Mouse (Mus musculus) limb, embryonic 10.5 days (tissue): ENCODE measurements around the gene Tcirg1. TPM values are rescaled to one million over a fixed set of nuclear protein-coding genes. Genes with fewer than 3 reads are reported as not detected.
A peak's percentile ranks its signal among the peaks of the same experiment; 100 is the strongest.

Experiments used
- DNase-seq: peaks from one replicate; pipeline ENCODE4 v3.0.0-alpha.2; 2017; ENCODE audit warnings: low spot score
- H3K27ac ChIP-seq: fragments of 300-500 bp; sonication (generic); 2 replicates; pipeline ENCODE4 v1.5.1; 2016; ENCODE audit warnings: mild to moderate bottlenecking
- H3K27me3 ChIP-seq: fragments of 300-500 bp; sonication (generic); 2 replicates; pipeline ENCODE4 v1.6.1; 2016; ENCODE audit warnings: low read depth, mild to moderate bottlenecking; ENCODE audit not compliant: poor library complexity, severe bottlenecking
- H3K36me3 ChIP-seq: fragments of 300-500 bp; sonication (generic); 2 replicates; pipeline ENCODE4 v1.6.1; 2016; ENCODE audit warnings: mild to moderate bottlenecking, moderate library complexity
- H3K4me1 ChIP-seq: fragments of 300-500 bp; sonication (generic); 2 replicates; pipeline ENCODE4 v1.6.1; 2016
- H3K4me3 ChIP-seq: fragments of 300-500 bp; sonication (generic); 2 replicates; pipeline ENCODE4 v1.5.1; 2016; ENCODE audit warnings: mild to moderate bottlenecking, moderate library complexity
- H3K9me3 ChIP-seq: fragments of 300-500 bp; sonication (generic); replicated peaks from 2 replicates; pipeline ENCODE4 v1.6.1; 2016; ENCODE audit warnings: mild to moderate bottlenecking
- WGBS: fragments of 180-500 bp; shearing (Covaris S2); methylation state at CpG from one replicate; pipeline ENCODE4 v1.1.7; 2016; 5-methylcytosine and 5-hydroxymethylcytosine counted together
- polyA plus RNA-seq: library from polyadenylated mRNA; unstranded; fragments of >200 nt; fragmentation: Nextera tagmentation; extraction: Ambion mirVana; gene quantifications from 2 replicates; pipeline ENCODE4 v1.2.1, GENCODE M21; 2016

The Tcirg1 gene
- polyA plus RNA-seq, 1 experiment from 2014 or later: 39.4 TPM

GRCm38 (mm10) chr19:3882214-3882613 is 24.7 kb downstream of the Tcirg1 start:
- Histone ChIP-seq H3K27me3 (no peaks in the 10 kb centered on the region), H3K27ac (no peak overlapping the region), H3K9me3 (no peaks in the 10 kb centered on the region), H3K4me3 (no peak overlapping the region), H3K36me3 (peaks cover 46% of the 10 kb centered on the region), H3K4me1 (no peaks in the 10 kb centered on the region)
- no peak for DNase-seq
- WGBS: 92% methylated on average over 4 of the region's 4 CpGs

- no peak overlapping the region for H3K4me3 ChIP-seq
- no peaks in the 10 kb centered on the region for H3K9me3 ChIP-seq
- no peaks in the 10 kb centered on the region for H3K27me3 ChIP-seq
- H3K27ac ChIP-seq: no peak overlapping the region
- H3K4me1 ChIP-seq: peaks cover 1% of the 10 kb centered on the region; the same call in 1 of the 2 replicates
- WGBS: 92% methylated on average over 6 of the region's 6 CpGs
- DNase-seq: no peak
- peaks cover 40% of the 10 kb centered on the region for H3K36me3 ChIP-seq
Measured at GRCm38 (mm10) chr19:3880054-3880848, 26.7 kb downstream of the Tcirg1 start.

- no peaks in the 10 kb centered on the region for H3K9me3 ChIP-seq
- H3K27me3 ChIP-seq: no peaks in the 10 kb centered on the region
- H3K36me3 ChIP-seq: peaks cover 25% of the 10 kb centered on the region
- 80% methylated on average over 7 of the region's 7 CpGs for WGBS
- no peak overlapping the region for H3K4me3 ChIP-seq
- H3K27ac ChIP-seq: no peak overlapping the region
- DNase-seq: no peak
- H3K4me1 ChIP-seq: peaks cover 11% of the 10 kb centered on the region; the same call in 1 of the 2 replicates
Measured at GRCm38 (mm10) chr19:3875045-3875444, 31.9 kb downstream of the Tcirg1 start.

- no peak for DNase-seq
- Histone ChIP-seq H3K4me3 (no peak overlapping the region), H3K36me3 (peaks cover 16% of the 10 kb centered on the region), H3K4me1 (peaks cover 11% of the 10 kb centered on the region; the same call in 1 of the 2 replicates), H3K27me3 (no peaks in the 10 kb centered on the region), H3K9me3 (no peaks in the 10 kb centered on the region), H3K27ac (no peak overlapping the region)
- WGBS: 94% methylated on average over 4 of the region's 4 CpGs
Measured at GRCm38 (mm10) chr19:3872373-3872772, 34.6 kb downstream of the Tcirg1 start.

GRCm38 (mm10) chr19:3871468-3871867 is 35.5 kb downstream of the Tcirg1 start:
- Histone ChIP-seq H3K27ac (no peak overlapping the region), H3K4me3 (no peak overlapping the region), H3K9me3 (no peaks in the 10 kb centered on the region), H3K27me3 (no peaks in the 10 kb centered on the region), H3K36me3 (peaks cover 16% of the 10 kb centered on the region), H3K4me1 (peaks cover 11% of the 10 kb centered on the region; the same call in 1 of the 2 replicates)
- no peak for DNase-seq

- H3K4me1 ChIP-seq: no peaks in the 10 kb centered on the region
- H3K27me3 ChIP-seq: no peaks in the 10 kb centered on the region
- no peaks in the 10 kb centered on the region for H3K9me3 ChIP-seq
- 100% methylated on average over 1 of the region's 1 CpGs for WGBS
- H3K36me3 ChIP-seq: peaks cover 34% of the 10 kb centered on the region
- H3K27ac ChIP-seq: no peak overlapping the region
- DNase-seq: no peak
- H3K4me3 ChIP-seq: no peak overlapping the region
Measured at GRCm38 (mm10) chr19:3868290-3868689, 38.6 kb downstream of the Tcirg1 start.

- no peaks in the 10 kb centered on the region for H3K9me3 ChIP-seq
- H3K27ac ChIP-seq: no peak overlapping the region
- DNase-seq: no peak
- 87% methylated on average over 2 of the region's 2 CpGs for WGBS
- no peaks in the 10 kb centered on the region for H3K4me1 ChIP-seq
- no peaks in the 10 kb centered on the region for H3K27me3 ChIP-seq
- peaks cover 38% of the 10 kb centered on the region for H3K36me3 ChIP-seq
- H3K4me3 ChIP-seq: no peak overlapping the region
Measured at GRCm38 (mm10) chr19:3864960-3865359, 42.0 kb downstream of the Tcirg1 start.

GRCm38 (mm10) chr19:3862713-3863112 is 44.2 kb downstream of the Tcirg1 start:
- Histone ChIP-seq H3K4me3 (no peak overlapping the region), H3K27ac (no peak overlapping the region), H3K9me3 (no peaks in the 10 kb centered on the region), H3K36me3 (peaks cover 38% of the 10 kb centered on the region), H3K27me3 (no peaks in the 10 kb centered on the region), H3K4me1 (no peaks in the 10 kb centered on the region)
- no peak for DNase-seq
- 85% methylated on average over 2 of the region's 2 CpGs for WGBS

- Histone ChIP-seq H3K4me1 (peaks cover 22% of the 10 kb centered on the region), H3K27ac (no peak overlapping the region)
- 88% methylated on average over 3 of the region's 3 CpGs for WGBS
Measured at GRCm38 (mm10) chr19:3857220-3857619, 49.7 kb downstream of the Tcirg1 start.

GRCm38 (mm10) chr19:3855601-3856000 is 51.3 kb downstream of the Tcirg1 start:
- DNase-seq: no peak
- 27% methylated on average over 4 of the region's 4 CpGs for WGBS
- Histone ChIP-seq H3K4me1 (peaks cover 30% of the 10 kb centered on the region), H3K36me3 (peaks cover 8% of the 10 kb centered on the region), H3K27ac (no peak overlapping the region), H3K27me3 (no peaks in the 10 kb centered on the region), H3K9me3 (no peaks in the 10 kb centered on the region), H3K4me3 (no peak overlapping the region)

More at GRCm38 (mm10) chr19:3857220-3857619, 49.7 kb downstream of the Tcirg1 start:
- no peaks in the 10 kb centered on the region for H3K27me3 ChIP-seq
- no peak overlapping the region for H3K4me3 ChIP-seq
- DNase-seq: no peak
- no peaks in the 10 kb centered on the region for H3K9me3 ChIP-seq
- H3K36me3 ChIP-seq: peaks cover 12% of the 10 kb centered on the region

GRCm38 (mm10) chr19:3855091-3855490 is 51.8 kb downstream of the Tcirg1 start:
- Histone ChIP-seq H3K4me1 (peaks cover 32% of the 10 kb centered on the region), H3K27me3 (no peaks in the 10 kb centered on the region), H3K27ac (no peak overlapping the region), H3K36me3 (peaks cover 8% of the 10 kb centered on the region), H3K9me3 (no peaks in the 10 kb centered on the region), H3K4me3 (no peak overlapping the region)
- DNase-seq: no peak
- WGBS: 69% methylated on average over 6 of the region's 6 CpGs

GRCm38 (mm10) chr19:3853891-3854290 is 53.0 kb downstream of the Tcirg1 start:
- Histone ChIP-seq H3K9me3 (no peaks in the 10 kb centered on the region), H3K27me3 (no peaks in the 10 kb centered on the region), H3K4me3 (no peak overlapping the region; the same call in 1 of the 2 replicates), H3K4me1 (peaks cover 32% of the 10 kb centered on the region), H3K27ac (no peak overlapping the region), H3K36me3 (peaks cover 8% of the 10 kb centered on the region)
- no peak for DNase-seq
- 90% methylated on average over 1 of the region's 1 CpGs for WGBS

- Histone ChIP-seq H3K27ac (no peak overlapping the region), H3K4me1 (peaks cover 37% of the 10 kb centered on the region), H3K36me3 (peaks cover 8% of the 10 kb centered on the region), H3K27me3 (no peaks in the 10 kb centered on the region), H3K4me3 (peak overlapping the region; percentile 83), H3K9me3 (no peaks in the 10 kb centered on the region)
- 92% methylated on average over 10 of the region's 10 CpGs for WGBS
- DNase-seq: no peak
Measured at GRCm38 (mm10) chr19:3853121-3853520, 53.8 kb downstream of the Tcirg1 start.
